Mouse (Mus musculus) kidney, embryonic 14.5 days (tissue): Measurements from ENCODE around the gene Abcc4. TPM values are rescaled to one million over a fixed set of nuclear protein-coding genes. Genes with fewer than 3 reads are reported as not detected.
A peak's percentile ranks its signal among the peaks of the same experiment; 100 is the strongest.

Source experiments
- ATAC-seq: fragments of 200-750 bp; cut with Nextera tagmentation; 2 replicates; pipeline ENCODE4 v1.8.0; 2017; ENCODE audit warnings: moderate number of reproducible peaks, mild to moderate bottlenecking, moderate TSS enrichment, moderate library complexity; ENCODE audit not compliant: low FRiP score, low TSS enrichment
- H3K27ac ChIP-seq: fragments of 300-500 bp; sonication (generic); 2 replicates; pipeline ENCODE4 v1.5.1; 2014; ENCODE audit warnings: low read depth, mild to moderate bottlenecking, low read length, moderate library complexity, mixed read lengths
- H3K27me3 ChIP-seq: fragments of 300-500 bp; sonication (generic); 2 replicates; pipeline ENCODE4 v1.6.1; 2014; ENCODE audit warnings: mild to moderate bottlenecking, low read length; ENCODE audit not compliant: control insufficient read depth, insufficient read depth
- H3K36me3 ChIP-seq: fragments of 300-500 bp; sonication (generic); 2 replicates; pipeline ENCODE4 v1.6.1; 2014; ENCODE audit warnings: low read length, mixed read lengths; ENCODE audit not compliant: control insufficient read depth, insufficient read depth
- H3K4me1 ChIP-seq: fragments of 300-500 bp; sonication (generic); 2 replicates; pipeline ENCODE4 v1.6.1; 2014; ENCODE audit warnings: low read length, mixed read lengths; ENCODE audit not compliant: control insufficient read depth, insufficient read depth
- H3K4me2 ChIP-seq: fragments of 300-500 bp; sonication (generic); replicated peaks from 2 replicates; pipeline ENCODE4 v1.6.1; 2014; ENCODE audit warnings: low read depth, mild to moderate bottlenecking, low read length
- H3K4me3 ChIP-seq: fragments of 300-500 bp; sonication (generic); 2 replicates; pipeline ENCODE4 v1.5.1; 2014; ENCODE audit warnings: mild to moderate bottlenecking, low read length
- H3K9ac ChIP-seq: fragments of 300-500 bp; sonication (generic); 2 replicates; pipeline ENCODE4 v1.6.1; 2014; ENCODE audit warnings: low read depth, mild to moderate bottlenecking, low read length, moderate library complexity
- H3K9me3 ChIP-seq: fragments of 300-500 bp; sonication (generic); 2 replicates; pipeline ENCODE4 v1.6.1; 2016; ENCODE audit warnings: low read length; ENCODE audit not compliant: control insufficient read depth
- WGBS: fragments of 180-500 bp; shearing (Covaris S2); extraction: QIAGEN DNeasy Blood & Tissue Kit; methylation state at CpG from one replicate; pipeline ENCODE4 v1.1.7; 2014; 5-methylcytosine and 5-hydroxymethylcytosine counted together
- polyA plus RNA-seq: library from polyadenylated mRNA; unstranded; fragments of >200 nt; fragmentation: Nextera tagmentation; extraction: Ambion mirVana; gene quantifications from 2 replicates; pipeline ENCODE4 v1.2.1, GENCODE M21; 2014

Gene Abcc4
- polyA plus RNA-seq, 1 experiment from 2014 or later, result 12.2 TPM

GRCm38 (mm10) chr14:118691910-118692309, 14.1 kb downstream of the Abcc4 start:
- no peaks in the 10 kb centered on the region for H3K27me3 ChIP-seq
- 75% methylated on average over 6 of the region's 6 CpGs for whole genome bisulfite sequencing
- H3K36me3 ChIP-seq, result no peaks in the 10 kb centered on the region; the same call in 1 of the 2 replicates
- no peak for ATAC-seq
- H3K4me3 ChIP-seq, result no peak overlapping the region
- H3K9ac ChIP-seq, result no peak overlapping the region
- peaks cover 7% of the 10 kb centered on the region for H3K4me1 ChIP-seq
- H3K9me3 ChIP-seq, result no peaks in the 10 kb centered on the region
- no peak overlapping the region for H3K27ac ChIP-seq
- H3K4me2 ChIP-seq, result no peak overlapping the region

GRCm38 (mm10) chr14:118691404-118691803, 14.6 kb downstream of the Abcc4 start:
- no peak overlapping the region for H3K4me2 ChIP-seq
- H3K4me3 ChIP-seq, result no peak overlapping the region
- H3K27ac ChIP-seq, result no peak overlapping the region
- H3K4me1 ChIP-seq, result peaks cover 11% of the 10 kb centered on the region
- no peak overlapping the region for H3K9ac ChIP-seq
- ATAC-seq, result no peak
- WGBS, result 77% methylated on average over 5 of the region's 5 CpGs
- H3K27me3 ChIP-seq, result no peaks in the 10 kb centered on the region
- no peaks in the 10 kb centered on the region for H3K9me3 ChIP-seq
- H3K36me3 ChIP-seq, result no peaks in the 10 kb centered on the region

GRCm38 (mm10) chr14:118690921-118691320, 15.1 kb downstream of the Abcc4 start:
- Histone ChIP-seq H3K27me3 (no peaks in the 10 kb centered on the region), H3K4me1 (peaks cover 14% of the 10 kb centered on the region), H3K9ac (no peak overlapping the region), H3K4me3 (no peak overlapping the region), H3K4me2 (no peak overlapping the region), H3K27ac (no peak overlapping the region), H3K9me3 (no peaks in the 10 kb centered on the region), H3K36me3 (no peaks in the 10 kb centered on the region)
- 42% methylated on average over 8 of the region's 8 CpGs for WGBS
- no peak for ATAC-seq

GRCm38 (mm10) chr14:118690336-118690735, 15.7 kb downstream of the Abcc4 start:
- WGBS, result 80% methylated on average over 10 of the region's 10 CpGs
- Histone ChIP-seq H3K27ac (no peak overlapping the region), H3K4me3 (no peak overlapping the region)

GRCm38 (mm10) chr14:118688643-118689042, 17.4 kb downstream of the Abcc4 start:
- H3K27me3 ChIP-seq, result no peaks in the 10 kb centered on the region
- no peak overlapping the region for H3K4me3 ChIP-seq
- H3K27ac ChIP-seq, result peak overlapping the region; percentile 24; the same call in 1 of the 2 replicates
- H3K9ac ChIP-seq, result no peak overlapping the region
- H3K36me3 ChIP-seq, result no peaks in the 10 kb centered on the region
- peaks cover 10% of the 10 kb centered on the region for H3K4me1 ChIP-seq
- no peaks in the 10 kb centered on the region for H3K9me3 ChIP-seq
- 69% methylated on average over 5 of the region's 5 CpGs for WGBS
- H3K4me2 ChIP-seq, result no peak overlapping the region
- no peak for ATAC-seq

More at GRCm38 (mm10) chr14:118690336-118690735, 15.7 kb downstream of the Abcc4 start:
- Histone ChIP-seq H3K4me2 (no peak overlapping the region), H3K9me3 (no peaks in the 10 kb centered on the region), H3K36me3 (no peaks in the 10 kb centered on the region), H3K9ac (no peak overlapping the region), H3K27me3 (no peaks in the 10 kb centered on the region), H3K4me1 (peaks cover 14% of the 10 kb centered on the region)
- ATAC-seq, result no peak

- Histone ChIP-seq H3K36me3 (no peaks in the 10 kb centered on the region), H3K27ac (peak overlapping the region; percentile 62; the same call in 1 of the 2 replicates), H3K4me3 (0 out of 2 replicates have a peak overlapping the region, but pooled peaks have one; percentile 4), H3K4me1 (peaks cover 7% of the 10 kb centered on the region; the same call in 1 of the 2 replicates), H3K27me3 (no peaks in the 10 kb centered on the region), H3K9ac (no peak overlapping the region), H3K9me3 (no peaks in the 10 kb centered on the region), H3K4me2 (peak overlapping the region; percentile 24)
- peak; percentile 63 for ATAC-seq
- 51% methylated on average over 5 of the region's 5 CpGs for WGBS
Observed at GRCm38 (mm10) chr14:118686861-118687260, 19.2 kb downstream of the Abcc4 start.

GRCm38 (mm10) chr14:118685572-118685971, 20.4 kb downstream of the Abcc4 start:
- 94% methylated on average over 6 of the region's 6 CpGs for WGBS
- H3K4me2 ChIP-seq, result no peak overlapping the region
- H3K4me3 ChIP-seq, result no peak overlapping the region
- no peak overlapping the region for H3K27ac ChIP-seq
- H3K9me3 ChIP-seq, result no peaks in the 10 kb centered on the region
- no peak overlapping the region for H3K9ac ChIP-seq
- H3K27me3 ChIP-seq, result no peaks in the 10 kb centered on the region
- H3K4me1 ChIP-seq, result peaks cover 7% of the 10 kb centered on the region; the same call in 1 of the 2 replicates
- ATAC-seq, result no peak
- H3K36me3 ChIP-seq, result no peaks in the 10 kb centered on the region

GRCm38 (mm10) chr14:118682339-118683034, 23.5 kb downstream of the Abcc4 start:
- ATAC-seq, result no peak
- WGBS, result 74% methylated on average over 10 of the region's 10 CpGs

GRCm38 (mm10) chr14:118681087-118681486, 24.9 kb downstream of the Abcc4 start:
- H3K4me1 ChIP-seq, result peaks cover 12% of the 10 kb centered on the region
- no peaks in the 10 kb centered on the region for H3K36me3 ChIP-seq
- WGBS, result 27% methylated on average over 8 of the region's 8 CpGs
- H3K4me3 ChIP-seq, result no peak overlapping the region
- H3K9me3 ChIP-seq, result no peaks in the 10 kb centered on the region
- ATAC-seq, result no peak
- no peaks in the 10 kb centered on the region for H3K27me3 ChIP-seq
- H3K27ac ChIP-seq, result no peak overlapping the region
- no peak overlapping the region for H3K9ac ChIP-seq
- H3K4me2 ChIP-seq, result no peak overlapping the region

More at GRCm38 (mm10) chr14:118682339-118683034, 23.5 kb downstream of the Abcc4 start:
- peaks cover 13% of the 10 kb centered on the region for H3K4me1 ChIP-seq
- no peaks in the 10 kb centered on the region for H3K9me3 ChIP-seq
- no peak overlapping the region for H3K27ac ChIP-seq
- no peaks in the 10 kb centered on the region for H3K27me3 ChIP-seq
- H3K4me3 ChIP-seq, result no peak overlapping the region
- H3K9ac ChIP-seq, result no peak overlapping the region
- no peak overlapping the region for H3K4me2 ChIP-seq
- no peaks in the 10 kb centered on the region for H3K36me3 ChIP-seq
